Mouse (Mus musculus) naive thymus-derived CD4-positive, alpha-beta T cell, adult 2 months (primary cell): ENCODE data around the gene Hes3.

ENCODE experiments used
- DNase-seq: peaks from one replicate; pipeline ENCODE4 v3.0.0-alpha.2; 2011; ENCODE audit warnings: low read depth

Hes3 gene

DNA sequence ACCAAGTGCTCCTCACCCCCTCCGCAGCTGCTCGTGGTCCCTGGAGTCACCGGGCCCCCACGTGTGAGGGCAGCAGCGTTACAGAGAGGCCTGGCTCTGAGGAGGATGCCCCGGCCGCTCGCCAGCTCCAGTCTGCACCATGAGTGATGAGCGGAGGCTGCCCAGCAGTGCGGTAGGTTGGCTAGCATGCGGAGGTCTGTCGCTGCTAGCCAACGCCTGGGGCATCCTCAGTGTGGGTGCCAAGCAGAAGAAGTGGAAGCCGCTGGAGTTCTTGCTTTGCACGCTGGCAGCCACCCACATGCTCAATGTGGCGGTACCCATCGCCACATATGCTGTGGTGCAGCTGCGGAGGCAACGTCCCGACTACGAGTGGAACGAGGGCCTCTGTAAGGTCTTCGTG is 12.5 kb downstream of the Hes3 start:
- DNase-seq: no peak

DNA sequence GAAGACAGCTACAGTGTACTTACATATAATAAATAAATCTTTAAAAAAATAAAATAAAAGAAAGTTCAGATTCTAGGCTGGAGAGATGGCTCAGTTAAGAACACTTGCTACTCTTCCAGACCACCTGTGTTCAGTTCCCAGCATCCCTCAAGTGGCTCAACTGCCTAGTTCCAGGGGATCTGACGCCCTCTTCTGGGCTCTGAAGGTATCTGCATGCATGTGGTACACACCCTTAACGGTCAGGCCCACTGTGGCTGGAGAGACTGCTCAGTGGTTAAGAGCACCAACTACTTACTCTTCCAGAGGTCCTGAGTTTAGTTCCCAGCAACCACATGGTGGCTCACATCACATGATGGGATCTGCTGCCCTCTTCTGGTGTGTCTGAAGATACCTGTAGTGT is 13.5 kb downstream of the Hes3 start:
- no peak for DNase-seq

DNA sequence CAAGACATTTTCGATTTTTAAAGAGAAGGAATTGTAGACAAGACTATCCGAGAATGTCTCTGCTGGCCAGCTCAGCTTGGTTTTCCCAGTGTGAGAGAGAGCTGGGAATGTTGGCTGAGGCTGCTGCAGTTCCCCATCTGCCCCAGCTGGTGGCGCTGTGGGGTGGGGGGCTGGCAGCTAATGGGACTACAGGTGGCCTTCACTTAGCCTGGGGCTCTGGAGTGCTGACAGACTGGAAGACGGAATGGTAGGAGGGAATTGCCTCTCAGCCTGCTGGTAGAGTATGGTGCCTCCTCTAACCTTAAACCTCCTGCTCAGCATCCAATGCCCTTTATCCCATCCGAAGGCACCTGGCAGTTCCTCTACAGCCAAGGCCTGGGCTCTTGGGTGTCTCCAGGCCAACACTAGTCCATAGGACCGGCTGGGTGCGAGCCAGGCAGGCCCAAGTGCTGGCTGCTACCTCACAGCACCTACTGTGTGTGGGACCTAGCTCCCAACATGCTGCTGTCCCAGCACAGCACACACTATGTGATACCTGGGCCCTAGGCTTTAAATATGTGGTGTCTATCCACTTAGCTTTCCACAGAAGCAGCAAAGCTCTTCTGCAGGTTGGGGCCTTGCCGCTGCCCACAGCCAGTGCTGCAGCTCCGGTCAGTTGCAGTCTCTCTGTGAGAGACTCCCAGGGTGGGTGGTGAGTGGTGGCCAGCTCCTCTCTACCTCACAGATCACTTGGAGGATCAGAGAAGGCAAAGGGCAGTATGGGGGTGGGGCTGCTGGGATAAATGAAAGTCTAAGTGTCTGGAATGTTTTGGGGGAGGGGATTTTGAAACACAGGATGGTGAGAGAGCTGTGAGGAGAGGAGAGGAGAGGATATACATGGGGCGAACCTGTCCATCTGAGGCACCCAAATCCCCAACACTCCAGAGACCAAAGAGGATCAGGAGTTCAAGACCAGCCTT is 14.8 kb downstream of the Hes3 start:
- no peak for DNase-seq

DNA sequence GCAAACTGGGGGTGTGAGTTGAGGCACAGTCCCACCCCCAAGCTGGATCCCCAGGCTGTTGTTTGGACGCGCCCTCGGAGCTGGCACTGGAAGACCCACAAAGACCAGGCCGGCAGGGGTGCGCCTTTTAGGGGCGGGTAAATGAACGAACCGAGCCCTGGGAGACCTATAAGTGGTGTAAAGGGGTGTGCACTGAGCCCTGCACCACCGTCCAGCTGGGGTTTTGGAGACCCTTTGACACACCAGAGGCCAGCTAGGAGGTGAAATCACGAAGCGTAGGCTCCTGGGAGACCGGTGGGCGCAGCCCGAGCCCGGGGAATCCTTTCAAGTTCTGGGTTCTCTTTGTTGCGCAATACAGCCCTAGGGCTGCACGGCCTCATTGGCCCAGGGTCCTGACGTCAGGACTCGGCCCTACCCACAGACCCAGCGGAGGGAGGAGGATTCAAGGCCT is 16.8 kb downstream of the Hes3 start:
- DNase-seq: peak; percentile 12

DNA sequence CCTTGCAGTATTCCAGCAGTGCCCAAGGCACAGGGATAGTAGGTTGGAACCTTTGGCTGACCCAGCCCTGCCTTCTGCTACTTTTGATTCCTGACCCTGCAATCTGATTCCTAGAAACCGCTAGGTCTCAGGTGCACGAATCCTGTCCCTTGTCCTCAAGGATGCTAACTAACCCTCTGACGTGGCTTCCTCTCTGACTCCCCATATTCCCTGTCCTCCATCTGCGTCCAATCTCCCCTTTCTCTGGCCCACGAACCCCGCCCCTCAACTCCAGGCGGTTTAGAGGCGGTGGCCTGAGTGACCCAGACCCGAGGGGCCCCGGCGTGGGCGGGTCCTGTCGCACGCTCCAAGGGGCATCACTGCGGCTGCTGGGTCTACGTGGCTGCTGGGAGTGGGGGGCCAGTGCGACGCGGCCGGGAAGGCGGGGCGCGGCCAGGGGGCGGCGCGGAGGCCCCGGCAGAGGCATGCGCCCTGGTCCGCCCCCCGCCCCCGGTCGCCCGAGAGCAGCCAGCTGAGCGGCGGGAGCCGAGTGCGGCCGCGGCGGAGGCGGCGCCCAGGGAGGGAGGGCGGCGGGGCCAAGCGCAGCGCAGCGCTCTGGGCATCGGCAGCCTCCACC is 17.7 kb downstream of the Hes3 start, which contains the start of gene Gpr153:
Gene Gpr153 (plus strand): TSS at position 612 of the 616 bp plus-strand sequence.
- DNase-seq: peak; percentile 8

DNA sequence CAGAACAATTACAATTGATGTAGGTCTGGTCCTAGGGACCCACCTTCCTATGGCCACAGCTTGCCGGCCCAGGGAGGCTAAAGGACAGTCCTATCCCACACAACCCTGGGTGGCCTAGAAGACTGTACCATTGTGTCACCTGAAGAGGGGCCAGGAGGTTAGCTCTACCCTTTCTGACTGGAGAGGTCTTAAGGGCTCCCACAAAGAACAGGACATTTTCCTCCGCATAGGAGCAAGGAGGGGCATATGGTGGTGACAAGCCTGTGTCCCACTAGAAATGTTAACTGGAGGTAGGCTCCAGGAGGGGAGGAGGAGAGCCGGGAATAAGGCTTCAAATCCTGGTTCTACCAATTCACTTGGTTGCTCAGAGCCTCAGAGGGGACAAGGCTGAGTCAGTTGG is 18.3 kb downstream of the Hes3 start:
- DNase-seq: no peak

DNA sequence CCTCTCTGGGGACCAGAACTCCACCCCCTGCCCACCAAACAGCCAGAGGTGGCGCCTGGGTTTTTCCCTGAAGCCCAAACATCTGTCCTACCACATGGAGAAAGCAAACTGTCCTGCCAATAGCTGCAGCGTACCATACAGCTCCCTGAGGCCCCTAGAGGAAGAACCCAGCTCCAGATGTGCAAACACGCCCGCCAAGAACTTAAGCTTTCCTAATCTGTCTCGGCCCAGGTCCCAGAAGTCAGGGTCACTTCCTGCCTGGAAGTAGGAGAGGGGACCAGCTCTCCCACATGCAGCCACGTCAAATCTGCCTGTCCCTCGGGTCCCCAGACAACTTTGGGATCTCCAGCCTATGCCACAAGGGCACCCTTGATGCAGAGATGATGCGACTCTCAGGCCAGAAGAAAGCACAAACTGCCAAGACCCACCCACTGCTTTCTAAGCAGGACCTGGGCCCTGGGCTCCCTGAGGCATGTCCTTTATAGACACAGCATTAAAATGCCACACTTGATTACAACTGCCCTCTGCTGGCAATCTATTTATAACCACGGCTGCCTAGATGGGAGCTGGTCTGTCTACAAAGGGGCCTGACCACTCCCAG is 18.9 kb downstream of the Hes3 start:
- peak; percentile 37 for DNase-seq

DNA sequence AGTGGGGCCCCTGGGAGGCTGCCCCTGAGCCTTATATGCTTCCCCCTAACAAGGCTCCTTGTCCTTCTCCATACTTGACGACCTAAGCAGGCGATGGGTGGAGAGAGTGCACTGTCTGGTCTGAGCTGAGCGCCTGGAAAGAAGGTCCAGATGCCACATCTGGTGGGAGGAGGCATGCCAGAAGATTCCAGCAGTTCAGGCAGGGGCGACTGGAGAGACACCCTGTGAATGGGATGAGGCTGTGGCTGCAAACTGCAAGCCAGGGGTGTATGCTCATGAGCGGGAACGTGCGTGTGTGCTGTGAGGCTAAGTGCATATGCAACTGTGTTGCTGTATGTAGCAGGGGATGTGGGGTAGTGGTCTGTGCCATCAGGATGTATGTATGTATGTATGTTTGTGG is 19.5 kb downstream of the Hes3 start:
- no peak for DNase-seq

DNA sequence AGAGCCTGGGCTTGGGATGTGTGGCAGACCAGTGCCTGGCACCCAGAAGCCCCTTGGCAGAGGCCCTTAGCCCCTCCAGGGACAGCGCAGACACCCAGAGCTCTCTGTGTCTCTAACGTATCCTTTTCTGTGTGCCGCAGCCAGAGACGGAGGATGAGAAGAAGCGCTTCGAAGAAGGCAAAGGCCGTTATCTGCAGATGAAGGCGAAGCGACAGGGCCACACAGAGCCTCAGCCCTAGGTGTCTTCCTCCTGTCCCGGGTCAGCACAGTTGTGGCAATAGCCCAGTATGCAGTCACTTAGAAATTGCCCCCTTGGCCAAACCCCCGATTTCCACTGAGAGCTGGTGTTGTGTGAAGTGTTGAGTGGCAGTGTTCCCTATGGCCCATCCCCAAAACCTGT is 20.1 kb downstream of the Hes3 start:
- DNase-seq: no peak

DNA sequence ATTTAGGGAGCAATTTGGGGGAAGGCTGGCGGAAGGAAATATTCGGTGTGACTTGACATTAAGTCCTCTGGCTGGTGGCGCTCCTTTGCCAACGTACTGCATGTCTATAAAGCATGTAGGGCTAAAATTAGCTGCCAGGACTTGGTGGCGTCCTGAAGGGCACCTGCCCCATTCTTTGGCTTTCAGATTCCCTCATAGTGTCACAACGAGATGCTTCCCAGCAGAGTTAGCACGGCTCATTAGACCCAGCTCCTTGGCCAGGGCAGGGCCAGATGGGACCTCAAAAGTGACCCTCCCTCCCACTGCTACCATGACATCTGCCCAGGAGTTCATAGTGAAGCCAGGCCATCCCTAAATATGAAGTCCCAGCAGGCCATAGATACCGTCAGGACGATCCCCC is 20.9 kb downstream of the Hes3 start:
- no peak for DNase-seq

DNA sequence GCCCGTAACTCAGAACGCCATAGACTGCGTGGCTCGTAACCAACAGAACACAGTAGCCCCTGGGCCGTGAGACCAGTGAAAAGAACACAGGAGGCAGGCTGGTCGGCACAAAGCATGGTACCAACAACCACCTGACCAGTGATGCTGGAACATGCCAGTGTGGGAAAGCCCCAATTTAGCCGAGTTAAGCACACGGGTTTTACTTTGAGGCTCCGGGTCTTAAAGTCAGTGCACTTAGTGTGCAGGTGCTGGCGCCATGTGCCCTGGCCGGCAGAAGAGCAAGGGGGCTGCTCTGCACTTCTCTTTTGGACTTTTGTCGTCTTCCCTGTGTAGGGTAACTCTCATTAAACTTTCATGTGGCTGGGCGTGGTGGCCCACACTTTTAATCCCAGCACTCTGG is 21.5 kb downstream of the Hes3 start:
- no peak for DNase-seq

DNA sequence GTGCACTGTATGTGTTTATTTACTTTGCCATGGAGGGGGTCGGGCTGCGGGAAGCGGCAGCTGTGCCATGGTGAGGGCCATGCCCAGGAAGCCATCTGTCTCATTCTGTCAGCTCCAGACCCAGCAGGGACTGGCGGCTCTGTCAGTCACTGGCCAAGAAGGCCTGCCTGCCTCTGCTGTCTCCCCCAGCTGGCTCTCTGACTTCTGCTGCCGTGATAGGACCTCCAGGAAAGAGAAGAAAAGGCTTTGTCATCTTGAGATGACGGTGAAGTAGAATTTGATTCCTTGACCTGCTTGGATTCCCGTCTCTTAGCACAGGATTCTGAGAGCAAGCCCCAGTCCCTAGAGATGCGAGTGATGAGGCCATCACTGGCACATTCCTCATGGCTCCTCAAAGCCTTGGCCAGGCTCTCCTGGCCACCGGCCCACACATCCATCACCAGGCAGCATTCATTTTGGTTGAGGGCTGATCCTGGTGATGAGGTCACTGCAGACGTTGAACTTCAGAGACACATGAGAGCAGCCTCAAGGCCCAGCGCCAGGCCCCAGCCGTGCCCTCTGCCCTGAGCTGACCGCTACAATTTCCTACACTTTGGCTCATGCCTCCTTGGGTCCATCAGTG is 23.6 kb downstream of the Hes3 start:
- no peak for DNase-seq

DNA sequence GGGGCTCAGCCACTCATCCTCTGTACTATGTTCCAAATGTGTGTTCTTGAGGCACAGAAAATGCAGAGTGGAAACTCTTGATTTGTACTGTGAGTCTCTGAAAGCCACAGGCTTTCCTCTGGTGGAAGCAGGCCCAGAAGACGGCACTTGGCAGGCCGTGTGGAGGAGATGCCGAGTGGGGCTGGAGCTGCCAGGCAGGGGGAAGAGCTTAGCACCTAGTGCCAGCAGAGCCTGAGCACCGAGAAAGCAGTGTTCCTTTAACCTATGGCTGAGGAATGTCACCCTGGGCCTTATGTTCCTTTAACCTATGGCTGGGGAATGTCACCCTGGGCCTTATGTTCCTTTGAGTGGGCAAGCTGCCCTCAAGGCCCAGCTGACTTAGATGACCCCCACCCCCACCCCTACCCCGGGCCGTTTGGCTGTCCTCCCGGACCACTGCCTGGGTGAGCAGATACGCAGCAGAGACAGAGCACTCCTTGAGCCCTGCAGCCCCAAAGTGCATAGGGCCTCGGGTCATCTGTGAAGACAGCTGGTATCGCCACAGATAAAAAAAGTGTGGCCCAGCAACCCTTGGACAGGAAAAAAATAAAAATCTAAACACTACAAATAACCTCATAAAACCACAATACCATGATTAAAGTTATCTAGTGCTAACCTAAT is 25.1 kb downstream of the Hes3 start:
- no peak for DNase-seq

DNA sequence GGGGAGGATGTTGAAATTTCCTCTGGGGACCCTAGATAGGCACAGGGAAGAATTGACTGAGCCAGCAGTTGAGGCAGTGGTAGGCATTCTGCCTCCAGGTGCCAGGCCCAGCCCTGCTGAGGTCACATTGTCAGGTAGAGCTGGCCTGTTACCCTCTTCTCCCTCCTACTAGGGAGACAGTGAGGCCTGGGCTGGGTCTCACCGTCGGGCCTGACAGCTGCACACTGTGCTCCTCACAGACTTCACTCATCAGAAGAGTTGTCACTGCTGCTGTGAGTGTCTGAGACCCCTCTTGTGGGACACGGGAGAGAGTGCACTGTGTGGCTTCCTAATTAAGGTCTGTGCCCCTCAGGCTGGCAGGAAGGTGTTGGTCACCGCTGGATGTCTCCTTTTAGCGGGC is 25.7 kb downstream of the Hes3 start:
- DNase-seq: no peak

DNA sequence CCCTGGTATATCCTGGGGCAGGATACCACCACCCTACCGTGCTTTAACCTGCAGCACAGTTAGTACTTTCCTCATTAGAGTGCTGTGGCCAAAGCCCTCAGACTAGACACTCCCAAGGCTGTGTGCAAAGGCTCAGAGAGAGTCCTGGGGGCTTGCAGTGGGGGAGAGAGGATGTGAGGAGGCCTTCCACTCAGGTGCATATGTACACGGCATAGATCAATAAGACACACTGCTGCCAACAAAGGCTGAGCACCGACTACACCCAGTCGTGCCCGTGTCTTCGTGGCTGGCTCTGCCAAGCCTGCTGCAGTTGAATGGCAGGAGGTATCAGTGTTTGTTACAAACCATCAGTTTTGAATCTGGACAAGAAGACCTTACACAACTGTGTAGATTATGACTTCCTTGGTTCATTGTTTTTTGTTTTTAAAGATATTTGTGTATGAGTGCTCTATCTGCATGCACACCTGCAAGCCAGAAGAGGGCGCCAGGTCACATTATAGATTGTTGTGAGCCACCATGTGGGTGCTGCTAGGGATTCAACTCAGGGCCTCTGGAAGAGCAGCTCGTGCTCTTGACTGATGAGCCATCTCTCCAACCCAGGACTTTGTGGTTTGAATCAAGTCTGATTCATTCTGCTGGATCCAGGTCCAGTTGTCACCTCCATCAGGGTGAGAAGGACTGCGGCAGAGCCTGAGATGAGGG is 26.4 kb downstream of the Hes3 start:
- no peak for DNase-seq

DNA sequence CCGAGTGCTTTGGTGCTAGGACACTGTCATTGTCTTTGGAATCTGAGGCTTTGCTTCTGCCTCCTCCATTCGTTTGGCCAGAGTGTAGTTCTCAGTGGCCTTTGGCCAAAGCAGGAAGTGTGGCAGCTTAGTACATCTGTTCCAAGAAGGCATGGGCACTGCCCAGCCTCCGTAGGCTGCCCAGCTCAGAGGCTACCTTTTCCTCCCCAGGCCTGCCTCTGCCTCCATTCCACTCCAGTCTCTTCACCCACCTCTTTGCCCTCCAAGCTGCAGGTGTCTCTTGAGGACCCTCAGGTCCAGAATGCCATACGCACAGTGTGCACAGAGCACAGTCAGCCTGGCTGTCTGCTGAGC is 27.3 kb downstream of the Hes3 start:
- no peak for DNase-seq

DNA sequence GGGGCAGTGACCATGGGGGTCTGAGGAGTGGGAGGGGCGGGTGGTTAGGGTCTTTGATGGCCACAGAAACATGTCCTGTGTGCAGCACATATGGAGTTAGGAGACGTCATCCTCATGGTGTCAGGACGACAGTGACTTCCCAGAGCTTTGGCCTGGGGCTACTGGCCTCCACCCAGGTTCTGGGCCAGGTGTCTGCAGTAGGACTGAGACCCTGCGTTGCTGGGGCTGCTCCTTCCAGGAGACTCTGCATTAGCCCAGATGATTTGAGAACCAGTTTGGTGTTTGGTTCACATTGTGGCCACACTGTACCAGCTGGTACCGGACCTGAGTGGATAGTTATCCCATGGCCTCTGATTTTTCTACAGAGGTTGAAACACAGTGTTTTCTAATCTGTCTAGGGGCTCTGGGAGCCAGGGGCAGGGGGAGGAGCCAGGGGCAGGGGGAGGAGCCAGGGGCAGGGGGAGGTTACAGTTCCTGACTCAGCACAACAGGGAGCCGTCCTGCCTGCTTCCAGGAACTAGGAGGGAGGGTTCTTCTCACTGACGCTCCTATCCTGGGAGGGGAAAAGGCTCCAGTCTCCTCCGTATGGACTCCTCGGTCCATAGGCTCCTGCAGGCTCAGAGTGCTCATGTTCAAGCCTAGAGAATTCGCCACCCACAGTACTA is 27.8 kb downstream of the Hes3 start:
- DNase-seq: no peak

DNA sequence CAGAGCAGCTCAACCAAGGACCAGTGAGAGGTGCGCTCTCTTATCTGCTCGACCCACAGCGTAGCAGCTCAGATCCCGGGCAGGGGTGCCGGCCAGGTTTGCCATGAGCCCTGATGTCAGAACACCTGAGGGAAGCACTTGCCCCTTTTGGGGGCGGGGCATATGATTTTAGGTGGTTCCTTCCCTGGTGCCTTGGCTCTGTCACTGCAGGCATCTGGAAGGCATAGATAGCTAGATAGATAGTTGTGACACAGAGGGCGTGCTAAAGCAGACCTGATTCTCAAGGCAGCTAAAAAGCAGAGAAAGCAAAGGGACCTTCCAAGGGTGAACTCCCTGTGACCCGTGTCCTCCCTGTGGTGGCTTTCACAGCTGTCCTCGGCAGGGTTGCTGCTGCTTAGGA is 28.4 kb downstream of the Hes3 start:
- DNase-seq: no peak

DNA sequence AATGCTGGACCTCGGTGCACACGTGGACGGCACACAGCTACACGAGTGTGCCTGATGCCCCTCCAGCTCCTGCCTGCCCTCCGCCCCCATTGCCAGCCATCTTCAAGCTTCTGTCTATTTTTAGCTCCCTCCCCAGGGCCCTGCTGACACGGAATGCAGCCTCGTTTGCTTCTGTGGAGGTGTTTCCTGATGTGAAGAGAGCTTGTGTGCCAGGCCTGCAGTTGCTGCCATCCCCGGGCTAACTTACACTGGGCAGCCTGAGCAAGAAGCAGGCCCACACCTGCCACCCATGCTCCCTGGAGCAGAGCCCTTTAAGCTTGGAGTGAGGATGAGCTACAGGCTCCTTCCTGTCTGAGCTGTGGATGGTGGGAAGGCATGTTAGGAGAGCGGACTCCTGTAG is 29.3 kb downstream of the Hes3 start:
- DNase-seq: no peak

DNA sequence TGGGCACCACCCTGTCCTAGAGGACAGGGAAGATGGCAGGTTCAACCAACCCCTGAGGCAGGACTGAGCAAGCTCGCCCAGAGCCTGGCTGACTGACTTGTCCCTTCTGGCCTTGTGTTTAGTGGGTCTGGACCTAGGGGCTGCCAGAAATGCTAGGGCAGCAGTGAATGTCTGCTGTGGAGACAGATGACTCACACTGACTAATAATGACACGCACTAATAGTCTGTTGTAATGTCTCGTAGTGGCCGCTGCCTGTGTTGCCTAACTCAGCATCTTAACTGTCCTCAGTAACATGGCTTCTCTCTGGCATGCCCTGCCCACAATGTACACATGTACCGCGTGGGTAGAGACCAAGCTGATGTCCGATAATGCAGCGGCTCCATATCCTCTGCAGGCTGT is 31.0 kb downstream of the Hes3 start:
- no peak for DNase-seq

DNA sequence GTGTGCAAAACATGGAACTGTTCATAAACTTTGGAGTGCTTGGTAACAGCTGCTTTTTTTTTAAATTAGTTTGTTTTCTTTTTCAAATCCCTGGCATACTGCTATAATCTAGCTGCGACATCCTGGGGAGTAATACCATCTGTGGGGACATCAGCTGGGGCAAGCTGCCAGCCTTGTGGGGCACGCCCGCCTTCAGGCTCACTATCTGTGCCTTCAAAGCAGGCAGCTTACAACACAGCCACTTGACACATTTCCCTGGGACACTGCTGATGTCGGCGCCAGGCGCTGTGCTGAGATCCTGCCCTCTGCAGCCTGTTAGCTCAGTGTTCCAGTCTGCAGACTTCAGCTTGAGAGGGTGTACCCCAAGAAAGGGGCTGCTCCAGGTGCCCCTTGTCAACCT is 34.4 kb downstream of the Hes3 start:
- DNase-seq: no peak
